Mouse (Mus musculus) T-helper 2 cell (primary cell): ENCODE results near the gene Lats2.

Source experiments
- in situ Hi-C: fragments of 300-600 bp; cut with MboI, MseI; formaldehyde crosslinking; loops from one replicate; pipeline ENCODE4 v1.15.1; 2025; ENCODE audit warnings: high pct_unique_total_duplicates

Lats2 gene

GRCm38 (mm10) chr14:57740651-57741050 is 17.5 kb downstream of the Lats2 start:
- in situ Hi-C loops, result no loop called here

GRCm38 (mm10) chr14:57737089-57737488 is 21.1 kb downstream of the Lats2 start:
- in situ Hi-C loops, result no loop called here

- in situ Hi-C loops, result no loop called here
These were observed 22.0 kb downstream of the Lats2 start for GRCm38 (mm10) chr14:57736141-57736540.

- in situ Hi-C loops, result no loop called here
These were observed 25.4 kb downstream of the Lats2 start for GRCm38 (mm10) chr14:57732668-57733293.

GRCm38 (mm10) chr14:57730527-57730926 is 27.7 kb downstream of the Lats2 start:
- in situ Hi-C loops, result no loop called here

- in situ Hi-C loops, result no loop called here
These were observed 28.2 kb downstream of the Lats2 start for GRCm38 (mm10) chr14:57729975-57730499.

GRCm38 (mm10) chr14:57729364-57729763 is 28.8 kb downstream of the Lats2 start:
- in situ Hi-C loops, result no loop called here

- in situ Hi-C loops, result no loop called here
These were observed 32.0 kb downstream of the Lats2 start for GRCm38 (mm10) chr14:57726172-57726571.

GRCm38 (mm10) chr14:57724473-57724872 is 33.7 kb downstream of the Lats2 start:
- in situ Hi-C loops, result no loop called here

- in situ Hi-C loops, result no loop called here
These were observed 39.9 kb downstream of the Lats2 start for GRCm38 (mm10) chr14:57718245-57718644.

GRCm38 (mm10) chr14:57716601-57717245 is 41.5 kb downstream of the Lats2 start:
- in situ Hi-C loops, result no loop called here

GRCm38 (mm10) chr14:57712884-57713283 is 45.3 kb downstream of the Lats2 start:
- in situ Hi-C loops, result no loop called here

GRCm38 (mm10) chr14:57711059-57711458 is 47.1 kb downstream of the Lats2 start:
- in situ Hi-C loops, result no loop called here

- in situ Hi-C loops, result no loop called here
These were observed 49.0 kb downstream of the Lats2 start for GRCm38 (mm10) chr14:57709171-57709570.

- in situ Hi-C loops, result no loop called here
These were observed 49.6 kb downstream of the Lats2 start for GRCm38 (mm10) chr14:57708580-57708979.

- in situ Hi-C loops, result no loop called here
These were observed 50.9 kb downstream of the Lats2 start for GRCm38 (mm10) chr14:57707100-57707893.

GRCm38 (mm10) chr14:57706760-57707099 is 51.5 kb downstream of the Lats2 start:
- in situ Hi-C loops, result no loop called here

- in situ Hi-C loops, result no loop called here
These were observed 52.4 kb downstream of the Lats2 start for GRCm38 (mm10) chr14:57705759-57706158.

- in situ Hi-C loops, result no loop called here
These were observed 53.1 kb downstream of the Lats2 start for GRCm38 (mm10) chr14:57705075-57705474.

- in situ Hi-C loops, result no loop called here
These were observed 56.2 kb downstream of the Lats2 start for GRCm38 (mm10) chr14:57701915-57702477.

GRCm38 (mm10) chr14:57699461-57699970 is 58.7 kb downstream of the Lats2 start:
- in situ Hi-C loops, result no loop called here

GRCm38 (mm10) chr14:57699016-57699415 is 59.2 kb downstream of the Lats2 start:
- in situ Hi-C loops, result no loop called here
